ENCODE assay signal across 17 mouse cellular contexts in genomic region chr1:152791269-152791668, GRCm38 (mm10). TPM values are rescaled to one million over a fixed set of nuclear protein-coding genes. Genes with fewer than 3 reads are reported as not detected.
A peak's percentile ranks its signal among the peaks of the same experiment; 100 is the strongest.
DNase-seq lines count a peak whose midpoint lies in the region; ATAC-seq and TF ChIP-seq lines count a peak whose summit lies in the region.
"Had no signal": no experiment of that assay in that cellular context is flagged by ENCODE, and none has a peak within 500 bp of the region (broad histone marks: within the 10 kb centered on the region; RNA-seq: fewer than 3 reads in every experiment).

No protein-coding gene starts in this region.

- H3K27ac ChIP-seq in forebrain, embryonic 10.5 days = peak overlapping the region; percentile 66
- no peak overlapping the region for H3K27ac ChIP-seq in forebrain, embryonic 14.5 days (ENCODE audit: low read depth, low read length)
- H3K27ac ChIP-seq in kidney, embryonic 16.5 days (ENCODE audit: low read length) = peak overlapping the region; percentile 67
- H3K27ac ChIP-seq in ES-E14 (ENCODE audit: insufficient read depth, low read depth, low read length, poor library complexity, severe bottlenecking) = no peak overlapping the region; the same call in 1 of the 2 replicates
- H3K27ac ChIP-seq in intestine, embryonic 15.5 days = peak overlapping the region; percentile 67
- no peak overlapping the region for H3K27ac ChIP-seq in stomach, postnatal 0 days (replicated peaks)
- H3K27ac ChIP-seq: midbrain, embryonic 13.5 days had no signal

- H3K4me3 ChIP-seq in forebrain, embryonic 10.5 days = no peak overlapping the region
- H3K4me3 ChIP-seq in forebrain, embryonic 14.5 days (ENCODE audit: low read depth, low read length) = no peak overlapping the region
- H3K4me3 ChIP-seq in kidney, embryonic 16.5 days (ENCODE audit: low read length) = no peak overlapping the region
- H3K4me3 ChIP-seq in ES-E14 (ENCODE audit: insufficient read depth in 1 of 2, low read depth in 1 of 2, low read length in 2 of 2, poor library complexity in 1 of 2, severe bottlenecking in 1 of 2) = no peak overlapping the region
- H3K4me3 ChIP-seq in intestine, embryonic 15.5 days (replicated peaks) = no peak overlapping the region
- no peak overlapping the region for H3K4me3 ChIP-seq in stomach, postnatal 0 days (ENCODE audit: low read depth, low read length)
- H3K4me3 ChIP-seq: midbrain, embryonic 13.5 days had no signal

- TF ChIP-seq EP300 in stomach, postnatal 0 days (optimal IDR thresholded peaks at IDR 0.05) = no peak

- TF ChIP-seq CTCF in stomach, postnatal 0 days (IDR thresholded peaks at IDR 0.05; ENCODE audit: low read depth) = no peak

- no peaks in the 10 kb centered on the region for H3K27me3 ChIP-seq in forebrain, embryonic 10.5 days (ENCODE audit: poor library complexity, severe bottlenecking)
- H3K27me3 ChIP-seq in forebrain, embryonic 14.5 days (replicated peaks; ENCODE audit: control insufficient read depth, insufficient read depth, low read length) = no peaks in the 10 kb centered on the region
- no peaks in the 10 kb centered on the region for H3K27me3 ChIP-seq in kidney, embryonic 16.5 days (ENCODE audit: insufficient read depth, low read length)
- H3K27me3 ChIP-seq in intestine, embryonic 15.5 days (replicated peaks) = no peaks in the 10 kb centered on the region
- H3K27me3 ChIP-seq in stomach, postnatal 0 days (ENCODE audit: control insufficient read depth, insufficient read depth, low read length) = no peaks in the 10 kb centered on the region
- H3K27me3 ChIP-seq: midbrain, embryonic 13.5 days; Patski had no signal

- 26% methylated on average over 4 of the region's 4 CpGs for WGBS in forebrain, embryonic 10.5 days
- WGBS in forebrain, embryonic 14.5 days = 28% methylated on average over 4 of the region's 4 CpGs
- WGBS in kidney, embryonic 16.5 days = 15% methylated on average over 4 of the region's 4 CpGs
- WGBS in intestine, embryonic 15.5 days = 34% methylated on average over 4 of the region's 4 CpGs
- WGBS in stomach, postnatal 0 days = 36% methylated on average over 4 of the region's 4 CpGs

- peaks cover 3% of the 10 kb centered on the region; the same call in 1 of the 2 replicates for H3K9me3 ChIP-seq in forebrain, embryonic 10.5 days
- H3K9me3 ChIP-seq in forebrain, embryonic 14.5 days (replicated peaks; ENCODE audit: control insufficient read depth, low read length) = no peaks in the 10 kb centered on the region
- H3K9me3 ChIP-seq in kidney, embryonic 16.5 days (ENCODE audit: low read length) = no peaks in the 10 kb centered on the region
- no peaks in the 10 kb centered on the region for H3K9me3 ChIP-seq in ES-E14 (ENCODE audit: control insufficient read depth, insufficient read depth, low read depth, low read length)
- H3K9me3 ChIP-seq in intestine, embryonic 15.5 days = no peaks in the 10 kb centered on the region
- no peaks in the 10 kb centered on the region for H3K9me3 ChIP-seq in stomach, postnatal 0 days (ENCODE audit: control insufficient read depth, low read length)
- H3K9me3 ChIP-seq: midbrain, embryonic 13.5 days had no signal

- peak; percentile 42 for DNase-seq in forebrain, embryonic 10.5 days (ENCODE audit: extremely low spot score, low spot score)
- no peak for DNase-seq in forebrain, embryonic 14.5 days (ENCODE audit: low spot score)
- no peak for DNase-seq in kidney, postnatal 14 days
- peak; percentile 46 for DNase-seq in ES-E14 (ENCODE audit: low read depth, low spot score)
- no peak for DNase-seq in stomach, postnatal 0 days (ENCODE audit: low spot score)
- DNase-seq in layer of hippocampus, adult 9-11 months = no peak
- DNase-seq: cerebellum, postnatal 36 days; right cerebral cortex, postnatal 25 days had no signal

- peaks cover 60% of the 10 kb centered on the region for H3K4me1 ChIP-seq in forebrain, embryonic 10.5 days
- H3K4me1 ChIP-seq in forebrain, embryonic 14.5 days (ENCODE audit: control insufficient read depth, insufficient read depth, low read length) = peaks cover 2% of the 10 kb centered on the region; the same call in 1 of the 2 replicates
- H3K4me1 ChIP-seq in kidney, embryonic 16.5 days (ENCODE audit: insufficient read depth, low read length) = peaks cover 16% of the 10 kb centered on the region
- peaks cover 13 to 27% of the 10 kb centered on the region in 2 experiments for H3K4me1 ChIP-seq in ES-E14 (ENCODE audit: control insufficient read depth in 2 of 2, insufficient read depth in 2 of 2, low read length in 2 of 2, poor library complexity in 1 of 2)
- H3K4me1 ChIP-seq in intestine, embryonic 15.5 days (replicated peaks) = peaks cover 18% of the 10 kb centered on the region
- 0 out of 2 replicates have a peak, but pooled peaks cover 3% of the 10 kb centered on the region for H3K4me1 ChIP-seq in stomach, postnatal 0 days (replicated peaks; ENCODE audit: control insufficient read depth, insufficient read depth)

- in situ Hi-C loops in ES-E14 (cut with MboI; ENCODE audit: low sequenced_read_pairs in 2 of 2, unreplicated experiment in 2 of 2) = loop anchor here (25.0 kb wide), 2 partner anchors 296 to 596 kb away; no protein-coding TSS in a partner anchor

- no peak for ATAC-seq in forebrain, embryonic 14.5 days
- peak; percentile 80 for ATAC-seq in kidney, embryonic 16.5 days (ENCODE audit: low FRiP score, low TSS enrichment)
- ATAC-seq in intestine, embryonic 15.5 days = peak; percentile 37
- no peak for ATAC-seq in stomach, postnatal 0 days (ENCODE audit: low FRiP score, low TSS enrichment)
- ATAC-seq: Patski had no signal

- H3K36me3 ChIP-seq in forebrain, embryonic 10.5 days (replicated peaks) = no peaks in the 10 kb centered on the region
- no peaks in the 10 kb centered on the region for H3K36me3 ChIP-seq in forebrain, embryonic 14.5 days (ENCODE audit: control insufficient read depth, insufficient read depth, low read length)
- H3K36me3 ChIP-seq in kidney, embryonic 16.5 days (ENCODE audit: insufficient read depth, low read length) = no peaks in the 10 kb centered on the region
- H3K36me3 ChIP-seq in ES-E14 (ENCODE audit: control insufficient read depth, insufficient read depth, low read length, poor library complexity, severe bottlenecking) = no peaks in the 10 kb centered on the region
- H3K36me3 ChIP-seq in intestine, embryonic 15.5 days = no peaks in the 10 kb centered on the region
- no peaks in the 10 kb centered on the region for H3K36me3 ChIP-seq in stomach, postnatal 0 days (ENCODE audit: control insufficient read depth, insufficient read depth, low read length)
- H3K36me3 ChIP-seq: midbrain, embryonic 13.5 days had no signal

- no peak overlapping the region for H3K4me2 ChIP-seq in forebrain, embryonic 14.5 days (ENCODE audit: low read length)
- 0 out of 2 replicates have a peak overlapping the region, but pooled peaks have one; percentile 41 for H3K4me2 ChIP-seq in kidney, embryonic 16.5 days (replicated peaks; ENCODE audit: low read depth, low read length)
- no peak overlapping the region for H3K4me2 ChIP-seq in intestine, embryonic 15.5 days (replicated peaks)
- no peak overlapping the region for H3K4me2 ChIP-seq in stomach, postnatal 0 days (replicated peaks; ENCODE audit: low read depth)
- H3K4me2 ChIP-seq: midbrain, embryonic 13.5 days had no signal

- H3K9ac ChIP-seq in forebrain, embryonic 14.5 days (ENCODE audit: low read length) = no peak overlapping the region
- no peak overlapping the region for H3K9ac ChIP-seq in kidney, embryonic 16.5 days (replicated peaks; ENCODE audit: low read length)
- H3K9ac ChIP-seq in ES-E14 (ENCODE audit: insufficient read depth, low read depth, low read length, poor library complexity, severe bottlenecking) = no peak overlapping the region
- H3K9ac ChIP-seq in intestine, embryonic 15.5 days = no peak overlapping the region
- no peak overlapping the region for H3K9ac ChIP-seq in stomach, postnatal 0 days (ENCODE audit: low read length)
- H3K9ac ChIP-seq: midbrain, embryonic 13.5 days had no signal

TF ChIP-seq in ES-E14, 5 proteins besides CTCF, POLR2A, EP300 and RAD21 (continues in another document):
- TF ChIP-seq ZC3H11A (IDR thresholded peaks at IDR 0.05; ENCODE audit: borderline replicate concordance, low read depth, low read length) = no peak
- TF ChIP-seq CHD2 (IDR thresholded peaks at IDR 0.05; ENCODE audit: low read depth, low read length) = no peak

RNA-seq across cellular contexts. Expression of gene Ncf2, which starts 8.7 kb away (rescaled TPM):
- polyA plus RNA-seq in forebrain, embryonic 10.5 days (2016; fragmentation: Nextera tagmentation; extraction: Ambion mirVana) = 2.1 and 2.7 TPM in 2 replicates
- 2.1 and 3.4 TPM in 2 replicates for polyA plus RNA-seq in forebrain, embryonic 14.5 days (2014; fragmentation: Nextera tagmentation; extraction: Ambion mirVana)
- 6.7 and 7.8 TPM in 2 replicates for polyA plus RNA-seq in kidney, embryonic 16.5 days (2015; fragmentation: Nextera tagmentation; extraction: Ambion mirVana)
- total RNA-seq in ES-E14 (2012; rRNA removed) = 2.7 and 5.4 TPM in 2 replicates
- polyA plus RNA-seq in intestine, embryonic 15.5 days (2015; fragmentation: Nextera tagmentation; extraction: Ambion mirVana) = 8.3 and 8.8 TPM in 2 replicates
- 2.5 and 2.6 TPM in 2 replicates for polyA plus RNA-seq in stomach, postnatal 0 days (2015; fragmentation: Nextera tagmentation; extraction: Ambion mirVana)

RNA-seq across cellular contexts. Expression of gene Arpc5, which starts 24.9 kb away (rescaled TPM):
- 195 and 203 TPM in 2 replicates for polyA plus RNA-seq in forebrain, embryonic 10.5 days (2016; fragmentation: Nextera tagmentation; extraction: Ambion mirVana)
- 430 and 478 TPM in 2 replicates for polyA plus RNA-seq in forebrain, embryonic 14.5 days (2014; fragmentation: Nextera tagmentation; extraction: Ambion mirVana)
- polyA plus RNA-seq in kidney, embryonic 16.5 days (2015; fragmentation: Nextera tagmentation; extraction: Ambion mirVana) = 239 and 252 TPM in 2 replicates
- total RNA-seq in ES-E14 (2012; rRNA removed) = 61.0 and 95.0 TPM in 2 replicates
- polyA plus RNA-seq in intestine, embryonic 15.5 days (2015; fragmentation: Nextera tagmentation; extraction: Ambion mirVana) = 327 and 358 TPM in 2 replicates
- 350 and 355 TPM in 2 replicates for polyA plus RNA-seq in stomach, postnatal 0 days (2015; fragmentation: Nextera tagmentation; extraction: Ambion mirVana)

RNA-seq across cellular contexts. Expression of gene Rgl1, which starts 25.1 kb away (rescaled TPM):
- polyA plus RNA-seq in forebrain, embryonic 10.5 days (2016; fragmentation: Nextera tagmentation; extraction: Ambion mirVana) = 29.1 TPM in 2 replicates
- polyA plus RNA-seq in forebrain, embryonic 14.5 days (2014; fragmentation: Nextera tagmentation; extraction: Ambion mirVana) = 16.4 and 20.5 TPM in 2 replicates
- polyA plus RNA-seq in kidney, embryonic 16.5 days (2015; fragmentation: Nextera tagmentation; extraction: Ambion mirVana) = 58.6 and 62.0 TPM in 2 replicates
- total RNA-seq in ES-E14 (2012; rRNA removed) = 1.2 and 1.3 TPM in 2 replicates
- polyA plus RNA-seq in intestine, embryonic 15.5 days (2015; fragmentation: Nextera tagmentation; extraction: Ambion mirVana) = 44.2 and 44.8 TPM in 2 replicates
- 21.0 and 23.0 TPM in 2 replicates for polyA plus RNA-seq in stomach, postnatal 0 days (2015; fragmentation: Nextera tagmentation; extraction: Ambion mirVana)

RNA-seq across cellular contexts. Expression of gene Apobec4, which starts 40.9 kb away (rescaled TPM):
- not detected in 2 replicates for polyA plus RNA-seq in forebrain, embryonic 10.5 days (2016; fragmentation: Nextera tagmentation; extraction: Ambion mirVana)
- polyA plus RNA-seq in forebrain, embryonic 14.5 days (2014; fragmentation: Nextera tagmentation; extraction: Ambion mirVana) = 0.10 TPM in 1 of 2 replicates, not detected in the other
- polyA plus RNA-seq in kidney, embryonic 16.5 days (2015; fragmentation: Nextera tagmentation; extraction: Ambion mirVana) = not detected in 2 replicates
- total RNA-seq in ES-E14 (2012; rRNA removed) = not detected in 2 replicates
- not detected in 2 replicates for polyA plus RNA-seq in intestine, embryonic 15.5 days (2015; fragmentation: Nextera tagmentation; extraction: Ambion mirVana)
- not detected in 2 replicates for polyA plus RNA-seq in stomach, postnatal 0 days (2015; fragmentation: Nextera tagmentation; extraction: Ambion mirVana)
- total RNA-seq: left cerebral cortex, postnatal 10 days had no signal
- polyA plus RNA-seq: brain, embryonic 14.5 days; hindbrain, embryonic 11.5 days; large intestine, adult 2 months; liver, embryonic 16.5 days; midbrain, embryonic 13.5 days; Patski had no signal

Comparison
In these comparisons a context has a peak if more than half of its experiments do, and no peak if none do; other contexts are left out.
1. DNase-seq: peak in forebrain, embryonic 10.5 days (single experiment) and ES-E14 (single experiment); none in forebrain, embryonic 14.5 days (single experiment), kidney, postnatal 14 days (single experiment), stomach, postnatal 0 days (single experiment) and layer of hippocampus, adult 9-11 months (single experiment).
2. H3K27ac ChIP-seq: peak in forebrain, embryonic 10.5 days (single experiment), kidney, embryonic 16.5 days (single experiment) and intestine, embryonic 15.5 days (single experiment); none in forebrain, embryonic 14.5 days (single experiment), ES-E14 (single experiment) and stomach, postnatal 0 days (single experiment).
3. ATAC-seq: peak in kidney, embryonic 16.5 days (single experiment) and intestine, embryonic 15.5 days (single experiment); none in forebrain, embryonic 14.5 days (single experiment) and stomach, postnatal 0 days (single experiment).